9 mouse cellular contexts compared by ENCODE assay signal in genomic region chr1:136051013-136051315, GRCm38 (mm10). TPM values are rescaled to one million over a fixed set of nuclear protein-coding genes. Genes with fewer than 3 reads are reported as not detected.
DNase-seq lines count a peak whose midpoint lies in the region; ATAC-seq and TF ChIP-seq lines count a peak whose summit lies in the region.
"Had no signal": no experiment of that assay in that cellular context is flagged by ENCODE, and none has a peak within 500 bp of the region (broad histone marks: within the 10 kb centered on the region; RNA-seq: fewer than 3 reads in every experiment).

No protein-coding gene starts in this region.

- H3K9me3 ChIP-seq in heart, embryonic 11.5 days (replicated peaks; ENCODE audit: control insufficient read depth, low read length), result no peaks in the 10 kb centered on the region
- no peaks in the 10 kb centered on the region for H3K9me3 ChIP-seq in ES-E14 (ENCODE audit: control insufficient read depth, insufficient read depth, low read depth, low read length)
- no peaks in the 10 kb centered on the region for H3K9me3 ChIP-seq in forebrain, embryonic 14.5 days (replicated peaks; ENCODE audit: control insufficient read depth, low read length)
- no peaks in the 10 kb centered on the region for H3K9me3 ChIP-seq in limb, embryonic 14.5 days (ENCODE audit: control insufficient read depth, low read length)

- H3ac ChIP-seq in myocyte (ENCODE audit: control insufficient read depth, insufficient read length), result no peak overlapping the region

- no peak overlapping the region for H3K9ac ChIP-seq in heart, embryonic 11.5 days (ENCODE audit: low read depth, low read length)
- H3K9ac ChIP-seq in ES-E14 (ENCODE audit: insufficient read depth, low read depth, low read length, poor library complexity, severe bottlenecking), result no peak overlapping the region
- peak overlapping the region; percentile 54 for H3K9ac ChIP-seq in forebrain, embryonic 14.5 days (ENCODE audit: low read length)
- H3K9ac ChIP-seq in limb, embryonic 14.5 days (ENCODE audit: low read depth, low read length, severe bottlenecking), result peak overlapping the region; percentile 1; the same call in 1 of the 2 replicates

- TF ChIP-seq POLR2A in limb, embryonic 14.5 days (IDR thresholded peaks at IDR 0.05; ENCODE audit: borderline replicate concordance, extremely low read depth, insufficient read depth, insufficient read length), result no peak
- no peak for TF ChIP-seq POLR2A in myocyte (IDR thresholded peaks at IDR 0.05; ENCODE audit: insufficient read length, low read depth)

- H3K4me1 ChIP-seq in heart, embryonic 11.5 days (ENCODE audit: control insufficient read depth, insufficient read depth, low read length), result peaks cover 16% of the 10 kb centered on the region
- H3K4me1 ChIP-seq in ES-E14 (ENCODE audit: control insufficient read depth in 2 of 2, insufficient read depth in 2 of 2, low read length in 2 of 2, poor library complexity in 1 of 2), result no peaks in the 10 kb centered on the region
- H3K4me1 ChIP-seq in forebrain, embryonic 14.5 days (ENCODE audit: control insufficient read depth, insufficient read depth, low read length), result peaks cover 3% of the 10 kb centered on the region; the same call in 1 of the 2 replicates
- peaks cover 4% of the 10 kb centered on the region; the same call in 1 of the 2 replicates for H3K4me1 ChIP-seq in limb, embryonic 14.5 days (ENCODE audit: control insufficient read depth, insufficient read depth, low read length)

- WGBS in heart, embryonic 11.5 days (ENCODE audit: insufficient replicate concordance), result 1% methylated on average over 36 of the region's 36 CpGs
- under 1% methylated on average over 36 of the region's 36 CpGs for WGBS in forebrain, embryonic 14.5 days
- under 1% methylated on average over 31 of the region's 36 CpGs for WGBS in limb, embryonic 14.5 days

- intact Hi-C loops in heart, postnatal 25 days (cut with DNase I), result loop anchor here (1.0 to 10.0 kb wide), 3 partner anchors 116 to 404 kb away; partner anchors contain the start of gene Mroh3

- in situ Hi-C loops in ES-E14 (cut with MboI; ENCODE audit: low sequenced_read_pairs in 2 of 2, unreplicated experiment in 2 of 2), result no loop called here

- H3K27me3 ChIP-seq in heart, embryonic 11.5 days (ENCODE audit: control insufficient read depth, insufficient read depth, low read length), result peaks cover 39% of the 10 kb centered on the region
- peaks cover 26% of the 10 kb centered on the region for H3K27me3 ChIP-seq in forebrain, embryonic 14.5 days (replicated peaks; ENCODE audit: control insufficient read depth, insufficient read depth, low read length)
- H3K27me3 ChIP-seq in limb, embryonic 14.5 days (ENCODE audit: control insufficient read depth, insufficient read depth, low read length), result peaks cover 33% of the 10 kb centered on the region
- H3K27me3 ChIP-seq in myocyte (ENCODE audit: control insufficient read depth, insufficient read depth, insufficient read length), result no peaks in the 10 kb centered on the region

- peak overlapping the region; percentile 64 for H3K4me2 ChIP-seq in heart, embryonic 11.5 days
- H3K4me2 ChIP-seq in forebrain, embryonic 14.5 days (ENCODE audit: low read length), result peak overlapping the region; percentile 64
- H3K4me2 ChIP-seq in limb, embryonic 14.5 days (replicated peaks; ENCODE audit: low read depth, low read length, severe bottlenecking), result peak overlapping the region; percentile 50
- H3K4me2 ChIP-seq in myocyte (ENCODE audit: low read depth), result peak overlapping the region; percentile 48

- 0 out of 2 replicates have a peak, but pooled peaks have one; percentile 15 for ATAC-seq in heart, embryonic 11.5 days (replicated peaks; ENCODE audit: insufficient number of reproducible peaks, low FRiP score, low TSS enrichment)
- ATAC-seq in forebrain, embryonic 14.5 days, result peak; percentile 53
- peak; percentile 10; the same call in 1 of the 2 replicates for ATAC-seq in limb, embryonic 14.5 days (ENCODE audit: low FRiP score, low read depth)

- no peaks in the 10 kb centered on the region for H3K79me2 ChIP-seq in myocyte (ENCODE audit: control insufficient read depth, insufficient read depth)

- peak overlapping the region; percentile 31 for H3K4me3 ChIP-seq in heart, embryonic 11.5 days (ENCODE audit: low read depth, low read length)
- peak overlapping the region; percentile 52 to 56 for H3K4me3 ChIP-seq in ES-E14 (ENCODE audit: insufficient read depth in 1 of 2, low read depth in 1 of 2, low read length in 2 of 2, poor library complexity in 1 of 2, severe bottlenecking in 1 of 2)
- peak overlapping the region; percentile 33 for H3K4me3 ChIP-seq in forebrain, embryonic 14.5 days (ENCODE audit: low read depth, low read length)
- H3K4me3 ChIP-seq in limb, embryonic 14.5 days (replicated peaks; ENCODE audit: low read length), result peak overlapping the region; percentile 33
- H3K4me3 ChIP-seq in myocyte, result no peak overlapping the region

- no peak overlapping the region for H3K27ac ChIP-seq in heart, embryonic 11.5 days (ENCODE audit: low read depth, low read length)
- no peak overlapping the region for H3K27ac ChIP-seq in ES-E14 (ENCODE audit: insufficient read depth, low read depth, low read length, poor library complexity, severe bottlenecking)
- H3K27ac ChIP-seq in forebrain, embryonic 14.5 days (ENCODE audit: low read depth, low read length), result no peak overlapping the region
- H3K27ac ChIP-seq in limb, embryonic 14.5 days (replicated peaks; ENCODE audit: low read depth, low read length), result no peak overlapping the region

- H3K36me3 ChIP-seq in heart, embryonic 11.5 days (ENCODE audit: control insufficient read depth, insufficient read depth, low read length), result no peaks in the 10 kb centered on the region
- H3K36me3 ChIP-seq in ES-E14 (ENCODE audit: control insufficient read depth, insufficient read depth, low read length, poor library complexity, severe bottlenecking) (no peaks in the 10 kb centered on the region), myocyte (ENCODE audit: control insufficient read depth, insufficient read depth) (no peaks in the 10 kb centered on the region)
- no peaks in the 10 kb centered on the region for H3K36me3 ChIP-seq in forebrain, embryonic 14.5 days (ENCODE audit: control insufficient read depth, insufficient read depth, low read length)
- no peaks in the 10 kb centered on the region for H3K36me3 ChIP-seq in limb, embryonic 14.5 days (ENCODE audit: control insufficient read depth, insufficient read depth, low read length)

- DNase-seq in heart, postnatal 25 days (ENCODE audit: low spot score), result no peak
- DNase-seq in ES-E14 (ENCODE audit: low read depth, low spot score), result peak; percentile 19
- DNase-seq in forebrain, embryonic 14.5 days (ENCODE audit: low spot score), result peak; percentile 49
- no peak for DNase-seq in limb, embryonic 14.5 days (ENCODE audit: low spot score)
- DNase-seq in thymus, postnatal 36 days, result peak; percentile 35 to 43
- DNase-seq in spleen, adult 12 weeks (ENCODE audit: low spot score), result no peak

TF ChIP-seq in ES-E14, 5 proteins besides CTCF, POLR2A, EP300 and RAD21:
- TF ChIP-seq HCFC1 (IDR thresholded peaks at IDR 0.05; ENCODE audit: borderline replicate concordance, insufficient read depth, low read length), result no peak
- no peak for TF ChIP-seq MAFK (IDR thresholded peaks at IDR 0.05; ENCODE audit: insufficient read depth, low read depth, low read length)
- no peak for TF ChIP-seq ZC3H11A (IDR thresholded peaks at IDR 0.05; ENCODE audit: borderline replicate concordance, low read depth, low read length)
- no peak for TF ChIP-seq CHD2 (IDR thresholded peaks at IDR 0.05; ENCODE audit: low read depth, low read length)
- TF ChIP-seq ZNF384 (IDR thresholded peaks at IDR 0.05; ENCODE audit: low read depth, low read length), result no peak

TF ChIP-seq in myocyte, 11 proteins besides CTCF, POLR2A, EP300 and RAD21:
- no peak for TF ChIP-seq TCF12 (IDR thresholded peaks at IDR 0.05; ENCODE audit: insufficient read depth, poor library complexity, severe bottlenecking)

RNA-seq across cellular contexts. Expression of gene Ascl5, which starts 0.4 kb away (rescaled TPM):
- 0.44 TPM in 1 of 2 replicates, not detected in the other for polyA plus RNA-seq in heart, embryonic 11.5 days (2014; fragmentation: Nextera tagmentation; extraction: Ambion mirVana)
- total RNA-seq in heart, postnatal 25 days (2021), result not detected
- total RNA-seq in ES-E14 (2012; rRNA removed), result not detected in 2 replicates
- not detected in 2 replicates for polyA plus RNA-seq in forebrain, embryonic 14.5 days (2014; fragmentation: Nextera tagmentation; extraction: Ambion mirVana)
- 0.18 and 0.36 TPM in 2 replicates for polyA plus RNA-seq in limb, embryonic 14.5 days (2012; rRNA removed)
- polyA plus RNA-seq in limb, embryonic 14.5 days (2014; fragmentation: Nextera tagmentation; extraction: Ambion mirVana), result not detected in 2 replicates
- 0.36 TPM for polyA plus RNA-seq in myocyte (2012; fragmentation: generic; extraction: Trizol)
- total RNA-seq: heart, postnatal 10 days had no signal

RNA-seq across cellular contexts. Expression of gene Cacna1s, which starts 1.6 kb away (rescaled TPM):
- 0.69 and 0.79 TPM in 2 replicates for polyA plus RNA-seq in heart, embryonic 11.5 days (2014; fragmentation: Nextera tagmentation; extraction: Ambion mirVana)
- total RNA-seq in heart, postnatal 25 days (2021), result 1 to 10 TPM; 3.6 to 3.7 TPM
- 15.8 and 17.2 TPM in 2 replicates for total RNA-seq in ES-E14 (2012; rRNA removed)
- polyA plus RNA-seq in forebrain, embryonic 14.5 days (2014; fragmentation: Nextera tagmentation; extraction: Ambion mirVana), result 0.08 and 0.46 TPM in 2 replicates
- polyA plus RNA-seq in limb, embryonic 14.5 days (2012; rRNA removed), result 16.6 and 22.4 TPM in 2 replicates
- 4.3 and 6.9 TPM in 2 replicates for polyA plus RNA-seq in limb, embryonic 14.5 days (2014; fragmentation: Nextera tagmentation; extraction: Ambion mirVana)
- 177 TPM for polyA plus RNA-seq in myocyte (2012; fragmentation: generic; extraction: Trizol)

RNA-seq across cellular contexts. Expression of gene Tmem9, which starts 43.0 kb away (rescaled TPM):
- polyA plus RNA-seq in heart, embryonic 11.5 days (2014; fragmentation: Nextera tagmentation; extraction: Ambion mirVana), result 65.0 and 106 TPM in 2 replicates
- total RNA-seq in heart, postnatal 25 days (2021), result 10 to 100 TPM; 14.6 to 15.8 TPM
- 52.8 and 74.5 TPM in 2 replicates for total RNA-seq in ES-E14 (2012; rRNA removed)
- 129 and 143 TPM in 2 replicates for polyA plus RNA-seq in forebrain, embryonic 14.5 days (2014; fragmentation: Nextera tagmentation; extraction: Ambion mirVana)
- 162 and 190 TPM in 2 replicates for polyA plus RNA-seq in limb, embryonic 14.5 days (2012; rRNA removed)
- 98.6 and 111 TPM in 2 replicates for polyA plus RNA-seq in limb, embryonic 14.5 days (2014; fragmentation: Nextera tagmentation; extraction: Ambion mirVana)
- polyA plus RNA-seq in myocyte (2012; fragmentation: generic; extraction: Trizol), result 127 TPM

RNA-seq across cellular contexts. Expression of gene Igfn1, which starts 44.8 kb away (rescaled TPM):
- polyA plus RNA-seq in heart, embryonic 11.5 days (2014; fragmentation: Nextera tagmentation; extraction: Ambion mirVana), result 0.04 TPM in 1 of 2 replicates, not detected in the other
- total RNA-seq in heart, postnatal 25 days (2021), result under 1 TPM in 1 of 2 experiments, not detected in 1; 0.20 TPM
- total RNA-seq in ES-E14 (2012; rRNA removed), result 0.04 TPM in 1 of 2 replicates, not detected in the other
- polyA plus RNA-seq in forebrain, embryonic 14.5 days (2014; fragmentation: Nextera tagmentation; extraction: Ambion mirVana), result not detected in 2 replicates
- 0.69 and 0.74 TPM in 2 replicates for polyA plus RNA-seq in limb, embryonic 14.5 days (2012; rRNA removed)
- 0.14 and 0.28 TPM in 2 replicates for polyA plus RNA-seq in limb, embryonic 14.5 days (2014; fragmentation: Nextera tagmentation; extraction: Ambion mirVana)
- polyA plus RNA-seq in myocyte (2012; fragmentation: generic; extraction: Trizol), result 7.1 TPM

Comparison
In these comparisons a context has a peak if more than half of its experiments do, and no peak if none do; other contexts are left out.
1. H3K9ac ChIP-seq: peak in forebrain, embryonic 14.5 days (single experiment) and limb, embryonic 14.5 days (single experiment); none in heart, embryonic 11.5 days (single experiment) and ES-E14 (single experiment).
2. DNase-seq: peak in ES-E14 (single experiment), forebrain, embryonic 14.5 days (single experiment) and thymus, postnatal 36 days (2 of 2); none in heart, postnatal 25 days (single experiment), limb, embryonic 14.5 days (single experiment) and spleen, adult 12 weeks (single experiment).
3. Peak in every context shown above with its lines, with median percentiles within 50 percentile points of each other: ATAC-seq and H3K4me2 ChIP-seq.